Mouse (Mus musculus): ENCODE measurements around the gene Gm3417. TPM values are rescaled to one million over a fixed set of nuclear protein-coding genes. Genes with fewer than 3 reads are reported as not detected.

Gm3417 gene
- polyA plus RNA-seq, 1 experiment from 2014 or later = 1.6 TPM

- H3K4me1 ChIP-seq (replicated peaks; ENCODE audit: control insufficient read depth, insufficient read depth) = no peaks in the 10 kb centered on the region
- H3K27ac ChIP-seq (replicated peaks) = no peak overlapping the region
- DNase-seq (ENCODE audit: low spot score) (no peak), ATAC-seq (ENCODE audit: low FRiP score, low TSS enrichment) (no peak)
- H3K9me3 ChIP-seq (ENCODE audit: control insufficient read depth, low read length) = no peaks in the 10 kb centered on the region
- H3K27me3 ChIP-seq (ENCODE audit: control insufficient read depth, insufficient read depth, low read length) = no peaks in the 10 kb centered on the region
- TF ChIP-seq CTCF (IDR thresholded peaks at IDR 0.05; ENCODE audit: low read depth) (no peak), EP300 (optimal IDR thresholded peaks at IDR 0.05) (no peak)
- no peaks in the 10 kb centered on the region for H3K36me3 ChIP-seq (ENCODE audit: control insufficient read depth, insufficient read depth, low read length)
- H3K4me3 ChIP-seq (ENCODE audit: low read depth, low read length) = no peak overlapping the region
- no peak overlapping the region for H3K4me2 ChIP-seq (replicated peaks; ENCODE audit: low read depth)
- no peak overlapping the region for H3K9ac ChIP-seq (ENCODE audit: low read length)
- WGBS = 82% methylated on average over 7 of the region's 7 CpGs
Measured at GRCm38 (mm10) chr17:14930697-14931096, 47.9 kb downstream of the Gm3417 start.

GRCm38 (mm10) chr17:14928631-14929030, 50.0 kb downstream of the Gm3417 start:
- Histone ChIP-seq H3K36me3 (ENCODE audit: control insufficient read depth, insufficient read depth, low read length) (no peaks in the 10 kb centered on the region), H3K4me2 (replicated peaks; ENCODE audit: low read depth) (no peak overlapping the region), H3K27me3 (ENCODE audit: control insufficient read depth, insufficient read depth, low read length) (no peaks in the 10 kb centered on the region), H3K9me3 (ENCODE audit: control insufficient read depth, low read length) (no peaks in the 10 kb centered on the region), H3K9ac (ENCODE audit: low read length) (no peak overlapping the region), H3K4me3 (ENCODE audit: low read depth, low read length) (no peak overlapping the region), H3K27ac (replicated peaks) (no peak overlapping the region), H3K4me1 (replicated peaks; ENCODE audit: control insufficient read depth, insufficient read depth) (no peaks in the 10 kb centered on the region)
- 59% methylated on average over 5 of the region's 5 CpGs for WGBS
- DNase-seq (ENCODE audit: low spot score) = no peak
- ATAC-seq (ENCODE audit: low FRiP score, low TSS enrichment) = no peak
- TF ChIP-seq CTCF (IDR thresholded peaks at IDR 0.05; ENCODE audit: low read depth) (no peak), EP300 (optimal IDR thresholded peaks at IDR 0.05) (no peak)

- TF ChIP-seq CTCF (IDR thresholded peaks at IDR 0.05; ENCODE audit: low read depth) = no peak
- TF ChIP-seq EP300 (optimal IDR thresholded peaks at IDR 0.05) = no peak
- Histone ChIP-seq H3K4me1 (replicated peaks; ENCODE audit: control insufficient read depth, insufficient read depth) (no peaks in the 10 kb centered on the region), H3K9me3 (ENCODE audit: control insufficient read depth, low read length) (no peaks in the 10 kb centered on the region), H3K36me3 (ENCODE audit: control insufficient read depth, insufficient read depth, low read length) (no peaks in the 10 kb centered on the region), H3K27me3 (ENCODE audit: control insufficient read depth, insufficient read depth, low read length) (no peaks in the 10 kb centered on the region), H3K9ac (ENCODE audit: low read length) (no peak overlapping the region), H3K4me3 (ENCODE audit: low read depth, low read length) (no peak overlapping the region), H3K4me2 (replicated peaks; ENCODE audit: low read depth) (no peak overlapping the region), H3K27ac (replicated peaks) (no peak overlapping the region)
- no peak for DNase-seq (ENCODE audit: low spot score)
- WGBS = 76% methylated on average over 8 of the region's 8 CpGs
- no peak for ATAC-seq (ENCODE audit: low FRiP score, low TSS enrichment)
Measured at GRCm38 (mm10) chr17:14927644-14928218, 50.9 kb downstream of the Gm3417 start.

GRCm38 (mm10) chr17:14921582-14921981, 57.0 kb downstream of the Gm3417 start:
- no peak overlapping the region for H3K27ac ChIP-seq (replicated peaks)
- WGBS = 65% methylated on average over 6 of the region's 6 CpGs
- no peak for TF ChIP-seq EP300 (optimal IDR thresholded peaks at IDR 0.05)
- TF ChIP-seq CTCF (IDR thresholded peaks at IDR 0.05; ENCODE audit: low read depth) = no peak
- no peaks in the 10 kb centered on the region for H3K36me3 ChIP-seq (ENCODE audit: control insufficient read depth, insufficient read depth, low read length)
- H3K4me3 ChIP-seq (ENCODE audit: low read depth, low read length) = no peak overlapping the region
- ATAC-seq (ENCODE audit: low FRiP score, low TSS enrichment) (no peak), DNase-seq (ENCODE audit: low spot score) (no peak)
- H3K9me3 ChIP-seq (ENCODE audit: control insufficient read depth, low read length) = no peaks in the 10 kb centered on the region
- no peak overlapping the region for H3K4me2 ChIP-seq (replicated peaks; ENCODE audit: low read depth)
- no peaks in the 10 kb centered on the region for H3K27me3 ChIP-seq (ENCODE audit: control insufficient read depth, insufficient read depth, low read length)
- no peak overlapping the region for H3K9ac ChIP-seq (ENCODE audit: low read length)
- no peaks in the 10 kb centered on the region for H3K4me1 ChIP-seq (replicated peaks; ENCODE audit: control insufficient read depth, insufficient read depth)

GRCm38 (mm10) chr17:14917866-14918265, 60.7 kb downstream of the Gm3417 start:
- TF ChIP-seq CTCF (IDR thresholded peaks at IDR 0.05; ENCODE audit: low read depth) (0 out of 2 replicates have a peak, but pooled peaks have one; percentile 6), EP300 (optimal IDR thresholded peaks at IDR 0.05) (no peak)
- H3K27me3 ChIP-seq (ENCODE audit: control insufficient read depth, insufficient read depth, low read length) = no peaks in the 10 kb centered on the region
- no peaks in the 10 kb centered on the region for H3K9me3 ChIP-seq (ENCODE audit: control insufficient read depth, low read length)
- no peak for ATAC-seq (ENCODE audit: low FRiP score, low TSS enrichment)
- no peak for DNase-seq (ENCODE audit: low spot score)
- no peak overlapping the region for H3K4me2 ChIP-seq (replicated peaks; ENCODE audit: low read depth)
- H3K36me3 ChIP-seq (ENCODE audit: control insufficient read depth, insufficient read depth, low read length) = no peaks in the 10 kb centered on the region
- H3K27ac ChIP-seq (replicated peaks) = no peak overlapping the region
- no peak overlapping the region for H3K9ac ChIP-seq (ENCODE audit: low read length)
- WGBS = 76% methylated on average over 8 of the region's 8 CpGs
- H3K4me1 ChIP-seq (replicated peaks; ENCODE audit: control insufficient read depth, insufficient read depth) = no peaks in the 10 kb centered on the region
- no peak overlapping the region for H3K4me3 ChIP-seq (ENCODE audit: low read depth, low read length)

- Histone ChIP-seq H3K27me3 (ENCODE audit: control insufficient read depth, insufficient read depth, low read length) (no peaks in the 10 kb centered on the region), H3K9ac (ENCODE audit: low read length) (no peak overlapping the region), H3K27ac (replicated peaks) (no peak overlapping the region), H3K9me3 (ENCODE audit: control insufficient read depth, low read length) (no peaks in the 10 kb centered on the region), H3K4me3 (ENCODE audit: low read depth, low read length) (no peak overlapping the region), H3K4me2 (replicated peaks; ENCODE audit: low read depth) (no peak overlapping the region), H3K4me1 (replicated peaks; ENCODE audit: control insufficient read depth, insufficient read depth) (no peaks in the 10 kb centered on the region), H3K36me3 (ENCODE audit: control insufficient read depth, insufficient read depth, low read length) (no peaks in the 10 kb centered on the region)
- TF ChIP-seq EP300 (optimal IDR thresholded peaks at IDR 0.05) (no peak), CTCF (IDR thresholded peaks at IDR 0.05; ENCODE audit: low read depth) (no peak)
- DNase-seq (ENCODE audit: low spot score) (no peak), ATAC-seq (ENCODE audit: low FRiP score, low TSS enrichment) (no peak)
- WGBS = 88% methylated on average over 4 of the region's 4 CpGs
Measured at GRCm38 (mm10) chr17:14914401-14914800, 64.2 kb downstream of the Gm3417 start.

Other genes starting within 250 kb of the Gm3417 start
- gene Wdr27, start 35.6 kb downstream of the Gm3417 start, polyA plus RNA-seq (2015; fragmentation: Nextera tagmentation; extraction: Ambion mirVana) = 8.0 and 9.0 TPM in 2 replicates
- 39.0 and 39.9 TPM in 2 replicates for gene 1600012H06Rik, start 35.6 kb downstream of the Gm3417 start, polyA plus RNA-seq (2015; fragmentation: Nextera tagmentation; extraction: Ambion mirVana)
- 29.5 and 31.3 TPM in 2 replicates for gene Phf10, start 17.5 kb downstream of the Gm3417 start, polyA plus RNA-seq (2015; fragmentation: Nextera tagmentation; extraction: Ambion mirVana)
- gene 9030025P20Rik, start 322 bp downstream of the Gm3417 start, polyA plus RNA-seq (2015; fragmentation: Nextera tagmentation; extraction: Ambion mirVana) = 4.6 and 5.1 TPM in 2 replicates
- 5.4 and 5.8 TPM in 2 replicates for gene Gm3435, start 31.4 kb upstream of the Gm3417 start, polyA plus RNA-seq (2015; fragmentation: Nextera tagmentation; extraction: Ambion mirVana)
- 33.3 and 36.2 TPM in 2 replicates for gene Ermard, start 62.4 kb upstream of the Gm3417 start, polyA plus RNA-seq (2015; fragmentation: Nextera tagmentation; extraction: Ambion mirVana)
- gene Tcte3, start 62.7 kb upstream of the Gm3417 start, polyA plus RNA-seq (2015; fragmentation: Nextera tagmentation; extraction: Ambion mirVana) = 0.79 and 1.3 TPM in 2 replicates
- 2.9 and 3.9 TPM in 2 replicates for gene Gm3448, start 62.7 kb upstream of the Gm3417 start, polyA plus RNA-seq (2015; fragmentation: Nextera tagmentation; extraction: Ambion mirVana)

All from stomach, postnatal 0 days (tissue).